In the genomic region with DNA sequence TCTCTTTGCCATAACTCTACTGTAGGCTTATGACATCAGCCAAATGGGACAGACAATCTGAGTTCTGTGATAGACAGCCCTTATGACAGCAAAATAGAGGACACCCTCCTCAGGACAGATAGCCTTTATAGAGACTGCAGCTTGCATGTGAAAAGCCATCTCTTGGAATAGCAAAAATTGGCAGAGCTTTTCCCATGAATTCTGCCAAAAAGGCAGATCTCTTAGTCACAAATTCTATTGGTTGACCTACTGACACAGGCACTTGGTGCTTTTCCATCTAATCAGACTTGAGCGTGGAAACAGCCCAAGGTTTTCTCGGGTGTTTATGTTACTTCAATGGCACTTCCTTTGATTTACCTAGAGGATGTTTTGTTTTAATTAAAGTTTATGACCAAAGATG, we compare ENCODE assay signal across 18 mouse cellular contexts.
A peak's percentile ranks its signal among the peaks of the same experiment; 100 is the strongest.
DNase-seq lines count a peak whose midpoint lies in the region; ATAC-seq and TF ChIP-seq lines count a peak whose summit lies in the region.
"Had no signal": no experiment of that assay in that cellular context is flagged by ENCODE, and none has a peak within 500 bp of the region (broad histone marks: within the 10 kb centered on the region; RNA-seq: fewer than 3 reads in every experiment).

No protein-coding gene starts in this region.

- H3K9me3 ChIP-seq in hindbrain, postnatal 0 days (ENCODE audit: low read length): no peaks in the 10 kb centered on the region
- H3K9me3 ChIP-seq in hindbrain, embryonic 14.5 days (ENCODE audit: control insufficient read depth, low read length): no peaks in the 10 kb centered on the region
- H3K9me3 ChIP-seq: forebrain, embryonic 13.5 days; heart, embryonic 15.5 days; limb, embryonic 12.5 days; lung, embryonic 15.5 days; midbrain, embryonic 12.5 days had no signal

- no peak overlapping the region for H3K4me3 ChIP-seq in hindbrain, postnatal 0 days (ENCODE audit: low read length)
- no peak overlapping the region for H3K4me3 ChIP-seq in hindbrain, embryonic 14.5 days (replicated peaks; ENCODE audit: low read length)
- H3K4me3 ChIP-seq: forebrain, embryonic 13.5 days; heart, embryonic 15.5 days; limb, embryonic 12.5 days; lung, embryonic 15.5 days; midbrain, embryonic 12.5 days had no signal

- peak; percentile 28 to 49 for DNase-seq in cerebellum, postnatal 10 days
- peak; percentile 9 for DNase-seq in hindbrain, postnatal 0 days (ENCODE audit: low spot score)
- DNase-seq in hindbrain, embryonic 14.5 days (ENCODE audit: low spot score): no peak
- DNase-seq in ovary, adult 18-20 months (ENCODE audit: low spot score): peak; percentile 1
- DNase-seq in ovary, postnatal 10 days (ENCODE audit: low spot score): no peak
- no peak for DNase-seq in thymus, postnatal 4 days
- no peak for DNase-seq in T-cell, adult 2 months (ENCODE audit: low spot score)
- DNase-seq: B cell, adult 2 months; cerebellum, postnatal 25 days; layer of hippocampus, postnatal 36 days; right cerebral cortex, postnatal 25 days had no signal

- WGBS in hindbrain, postnatal 0 days: 41% methylated on average over 2 of the region's 2 CpGs
- WGBS in hindbrain, embryonic 14.5 days: 81% methylated on average over 2 of the region's 2 CpGs

- no peak for TF ChIP-seq CTCF in hindbrain, postnatal 0 days (IDR thresholded peaks at IDR 0.05; ENCODE audit: low read depth)

- ATAC-seq in cerebellum, adult (ENCODE audit: insufficient number of reproducible peaks, low FRiP score, low TSS enrichment): no peak
- ATAC-seq in hindbrain, postnatal 0 days: no peak
- ATAC-seq in hindbrain, embryonic 14.5 days (ENCODE audit: low FRiP score): no peak
- ATAC-seq: forebrain, embryonic 13.5 days; hindbrain, embryonic 16.5 days had no signal

- H3K27me3 ChIP-seq in hindbrain, postnatal 0 days (ENCODE audit: insufficient read depth, low read length): no peaks in the 10 kb centered on the region
- H3K27me3 ChIP-seq in hindbrain, embryonic 14.5 days (ENCODE audit: control insufficient read depth, insufficient read depth, low read length): no peaks in the 10 kb centered on the region
- H3K27me3 ChIP-seq: forebrain, embryonic 13.5 days; heart, embryonic 15.5 days; limb, embryonic 12.5 days; lung, embryonic 15.5 days; midbrain, embryonic 12.5 days had no signal

- no peak overlapping the region for H3K4me2 ChIP-seq in hindbrain, postnatal 0 days (ENCODE audit: low read depth, low read length)
- no peak overlapping the region for H3K4me2 ChIP-seq in hindbrain, embryonic 14.5 days (replicated peaks)
- H3K4me2 ChIP-seq: forebrain, embryonic 13.5 days; heart, embryonic 15.5 days; limb, embryonic 12.5 days; lung, embryonic 15.5 days; midbrain, embryonic 12.5 days had no signal

- no peaks in the 10 kb centered on the region for H3K36me3 ChIP-seq in hindbrain, postnatal 0 days (ENCODE audit: insufficient read depth, low read length)
- H3K36me3 ChIP-seq in hindbrain, embryonic 14.5 days (replicated peaks; ENCODE audit: control insufficient read depth, insufficient read depth): no peaks in the 10 kb centered on the region
- H3K36me3 ChIP-seq: heart, embryonic 15.5 days; limb, embryonic 12.5 days; lung, embryonic 15.5 days; midbrain, embryonic 12.5 days had no signal

- no peak overlapping the region for H3K27ac ChIP-seq in hindbrain, postnatal 0 days
- H3K27ac ChIP-seq in hindbrain, embryonic 14.5 days: no peak overlapping the region
- H3K27ac ChIP-seq: forebrain, embryonic 13.5 days; heart, embryonic 15.5 days; limb, embryonic 12.5 days; lung, embryonic 15.5 days; midbrain, embryonic 12.5 days had no signal

- H3K9ac ChIP-seq in hindbrain, postnatal 0 days (replicated peaks; ENCODE audit: low read length): no peak overlapping the region
- no peak overlapping the region for H3K9ac ChIP-seq in hindbrain, embryonic 14.5 days
- H3K9ac ChIP-seq: forebrain, embryonic 13.5 days; heart, embryonic 15.5 days; limb, embryonic 12.5 days; lung, embryonic 15.5 days; midbrain, embryonic 12.5 days had no signal

- no peaks in the 10 kb centered on the region for H3K4me1 ChIP-seq in hindbrain, postnatal 0 days (ENCODE audit: insufficient read depth, low read length)
- no peaks in the 10 kb centered on the region for H3K4me1 ChIP-seq in hindbrain, embryonic 14.5 days (replicated peaks; ENCODE audit: control insufficient read depth, insufficient read depth, low read length)
- H3K4me1 ChIP-seq: forebrain, embryonic 13.5 days; heart, embryonic 15.5 days; limb, embryonic 12.5 days; midbrain, embryonic 12.5 days had no signal

Comparison
In these comparisons a context has a peak if more than half of its experiments do, and no peak if none do; other contexts are left out.
1. DNase-seq: peak in cerebellum, postnatal 10 days (2 of 2), hindbrain, postnatal 0 days (single experiment) and ovary, adult 18-20 months (single experiment); none in hindbrain, embryonic 14.5 days (single experiment), ovary, postnatal 10 days (single experiment), thymus, postnatal 4 days (single experiment) and T-cell, adult 2 months (single experiment).